Mouse (Mus musculus) cortical plate, adult 2 months (tissue): Measurements from ENCODE around the gene Rpl10a.

ENCODE experiments used
- CTCF ChIP-seq: fragments of 200-500 bp; IDR thresholded peaks from 2 replicates; pipeline ENCODE4 v1.5.1; 2011; ENCODE audit warnings: mild to moderate bottlenecking, control low read depth, low read length; ENCODE audit not compliant: insufficient read depth; ENCODE audit errors: extremely low read depth
- POLR2A ChIP-seq: fragments of 200-500 bp; IDR thresholded peaks from 2 replicates; pipeline ENCODE4 v1.6.1; 2011; ENCODE audit warnings: mild to moderate bottlenecking, low read length, control low read depth; ENCODE audit not compliant: insufficient read depth; ENCODE audit errors: extremely low read depth

- TF ChIP-seq CTCF (no peak), POLR2A (no peak)
Measured at GRCm38 (mm10) chr17:28281866-28282441, 46.3 kb upstream of the Rpl10a start.
